Mouse (Mus musculus) ES-E14 (cell line): Measurements from ENCODE around the gene Gm4871.
"Not testable (repeated sequence)": the region's sequence is repeated elsewhere in the genome, so short reads cannot be mapped to it uniquely, and the experiment has no call there.

Experiments
- CHD2 ChIP-seq: IDR thresholded peaks from 2 replicates; pipeline ENCODE4 v1.6.1; 2014; ENCODE audit warnings: mild to moderate bottlenecking, low read depth, low read length, inconsistent platforms
- ZC3H11A ChIP-seq: IDR thresholded peaks from 2 replicates; pipeline ENCODE4 v1.6.1; 2012; ENCODE audit warnings: low read depth, mild to moderate bottlenecking, inconsistent platforms, low read length, borderline replicate concordance

DNA sequence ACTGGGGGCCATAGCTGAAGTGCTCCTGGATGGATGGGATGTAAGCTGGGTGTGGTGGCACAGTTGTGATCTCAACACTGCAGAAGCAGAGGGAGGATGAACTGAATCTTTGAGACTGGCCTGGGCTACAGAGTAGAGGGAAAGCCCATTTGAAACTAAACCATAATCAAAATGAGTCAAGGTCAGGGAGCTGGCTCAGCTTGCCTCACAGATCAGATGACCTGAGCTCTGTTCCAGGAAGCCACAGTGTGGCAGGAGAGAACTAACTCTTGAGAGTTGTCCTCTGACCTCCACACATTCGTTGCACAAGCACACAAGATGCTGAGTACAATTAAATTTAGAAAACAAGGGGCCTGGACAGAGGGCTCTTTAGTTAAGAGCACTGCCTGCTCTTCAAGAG, 12.3 kb downstream of the Gm4871 start:
- not testable (repeated sequence) for TF ChIP-seq ZC3H11A, CHD2
